Mouse (Mus musculus) c-Kit-positive CD71-positive TER-119-positive erythroid progenitor cells, embryonic 14.5 days (primary cell): ENCODE data around the gene Pcmt1.
A peak's percentile ranks its signal among the peaks of the same experiment; 100 is the strongest.

Experiments
- DNase-seq: peaks from one replicate; pipeline ENCODE4 v3.0.0-alpha.2; 2013; ENCODE audit warnings: low spot score

Gene Pcmt1

DNA sequence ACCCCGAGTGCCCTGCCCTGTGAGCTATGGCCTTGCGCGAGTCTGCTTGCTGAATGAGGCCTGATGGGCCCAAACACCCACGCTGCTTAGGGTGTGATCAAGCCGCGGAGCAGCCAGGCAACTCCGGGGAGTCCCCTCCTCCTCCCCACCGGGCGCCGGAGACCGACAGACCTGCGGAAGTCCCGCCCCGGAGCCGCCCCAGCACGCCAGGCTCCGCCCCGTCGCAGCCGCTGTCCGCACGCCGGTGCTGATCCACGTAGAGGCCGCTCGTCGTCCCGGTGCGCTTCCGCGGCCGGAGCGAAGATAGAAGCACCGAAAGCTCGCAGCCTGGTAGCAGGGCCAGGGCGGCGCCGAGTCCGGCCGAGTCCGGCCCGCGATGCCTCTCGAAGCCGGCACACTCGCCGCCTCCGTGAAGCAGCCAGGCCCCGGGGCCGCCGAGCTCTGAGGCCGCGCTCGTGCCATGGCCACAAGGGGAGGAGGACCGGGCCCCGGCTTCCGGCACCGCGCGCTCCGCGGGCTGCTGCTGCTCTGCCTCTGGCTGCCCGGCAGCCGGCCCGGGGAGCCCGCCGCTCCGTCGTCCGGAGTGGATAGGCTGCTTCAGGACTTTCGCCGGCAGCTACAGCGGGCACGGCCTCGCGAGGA is 91.2 kb downstream of the Pcmt1 start, which contains the start of gene Lrp11:
Gene Lrp11, plus strand, starts transcription at position 209 of the 642 bp plus-strand sequence.
- peak; percentile 82 for DNase-seq

DNA sequence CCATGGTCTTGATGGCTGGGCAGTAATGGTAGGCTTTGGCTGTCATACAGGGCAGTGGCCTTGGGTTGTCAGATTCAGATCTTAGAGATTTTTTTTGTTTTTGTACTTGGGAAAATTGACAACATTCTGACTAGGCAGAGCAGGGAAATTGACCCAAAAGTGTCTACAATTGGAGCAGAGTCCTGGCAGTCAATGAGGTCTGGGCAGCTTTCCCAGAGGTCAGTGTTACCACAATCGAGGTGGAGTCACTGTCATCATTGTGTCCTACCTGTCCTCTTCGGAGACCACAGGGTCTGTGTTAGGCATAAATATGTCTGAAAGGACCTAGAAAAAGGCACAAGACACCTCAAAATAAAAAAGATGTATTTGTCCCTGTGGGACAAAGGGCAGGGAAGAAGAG is 94.2 kb downstream of the Pcmt1 start:
- no peak for DNase-seq

DNA sequence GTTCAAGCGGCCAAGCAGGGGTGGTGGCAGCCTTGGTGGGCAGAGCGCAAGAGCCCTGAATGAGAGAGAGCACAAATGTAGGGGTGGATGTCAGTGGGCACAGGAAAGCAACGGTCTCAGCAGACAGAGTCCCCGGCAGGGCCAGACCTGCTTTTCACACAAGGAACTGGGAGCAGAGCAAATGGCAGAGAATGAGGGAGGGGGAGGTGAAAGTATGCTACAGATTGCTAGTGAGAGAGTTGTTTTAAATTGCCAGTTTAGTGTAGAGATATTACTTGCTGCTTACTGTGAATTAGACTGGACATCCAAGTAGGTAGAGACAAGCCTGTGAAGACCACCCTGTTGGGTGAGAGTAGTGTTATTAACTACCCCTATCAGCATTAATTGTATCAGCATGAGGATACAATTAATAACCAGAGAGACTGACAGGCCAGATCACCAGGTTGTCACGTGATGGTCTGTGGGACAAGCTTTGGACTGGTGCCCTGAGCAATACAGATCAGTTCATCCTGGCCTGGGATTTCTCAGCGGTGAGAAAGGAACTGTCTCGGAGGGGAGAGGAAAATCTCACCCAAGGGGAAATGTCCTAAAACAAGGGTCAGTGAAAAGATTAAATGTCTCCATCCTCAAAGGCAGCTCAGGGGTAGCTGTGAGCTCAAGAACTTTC is 97.9 kb downstream of the Pcmt1 start:
- DNase-seq: no peak

DNA sequence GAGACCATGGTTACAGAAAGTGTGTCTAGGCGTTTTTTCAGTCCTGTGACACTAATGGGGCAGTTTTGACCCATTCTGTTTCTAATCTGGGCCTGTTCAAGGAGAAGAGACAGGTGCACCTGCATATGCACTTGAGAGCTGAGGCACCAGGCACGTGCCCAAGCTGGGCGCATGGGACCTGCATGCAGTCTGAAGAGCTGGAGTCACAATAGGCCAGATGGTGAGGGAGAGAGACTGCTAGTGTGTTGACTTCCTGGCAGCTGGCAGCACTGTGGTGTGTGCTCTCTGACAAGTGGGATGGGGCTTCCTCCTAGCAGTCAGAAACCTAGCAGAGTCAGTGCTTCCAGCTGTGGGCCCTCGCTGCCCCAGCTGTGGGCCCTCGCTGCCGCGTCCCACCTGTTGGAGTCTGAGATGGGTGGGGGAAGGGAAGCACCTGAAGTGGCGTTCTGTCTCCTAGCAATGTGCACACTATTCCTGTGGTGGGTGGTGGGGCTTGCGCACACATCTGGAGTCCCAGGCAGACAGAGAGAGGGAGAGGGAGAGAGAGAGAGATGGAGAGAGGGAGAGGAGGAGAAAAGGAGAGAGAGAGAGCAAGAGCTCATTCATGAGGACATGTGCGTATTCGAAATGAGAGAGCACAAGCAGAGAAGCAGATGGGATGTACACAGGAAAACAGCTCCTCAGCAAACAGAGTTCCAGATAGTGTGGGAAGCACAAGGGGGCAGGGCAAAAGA is 98.6 kb downstream of the Pcmt1 start:
- DNase-seq: no peak

DNA sequence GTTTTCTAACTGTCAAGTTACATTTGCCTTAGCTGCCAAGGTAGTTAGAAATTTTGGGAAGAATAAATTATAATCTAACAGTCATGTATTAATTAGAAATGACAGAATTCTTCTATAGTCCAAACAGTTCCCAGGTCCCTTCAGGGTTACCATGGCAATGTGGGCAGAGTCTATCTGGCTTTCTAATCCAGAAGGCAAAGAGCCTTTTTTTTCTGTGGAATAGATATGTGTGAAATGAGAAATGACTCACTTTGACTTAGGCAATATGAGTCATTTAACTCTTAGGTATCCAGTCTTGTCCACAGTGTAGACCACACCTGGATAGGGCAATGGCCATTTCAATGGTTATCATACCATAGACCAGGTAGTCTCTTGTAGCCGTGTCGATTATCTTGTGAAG is 99.5 kb downstream of the Pcmt1 start:
- DNase-seq: no peak
